Mouse (Mus musculus): ENCODE measurements around the gene Casq2.

DNA sequence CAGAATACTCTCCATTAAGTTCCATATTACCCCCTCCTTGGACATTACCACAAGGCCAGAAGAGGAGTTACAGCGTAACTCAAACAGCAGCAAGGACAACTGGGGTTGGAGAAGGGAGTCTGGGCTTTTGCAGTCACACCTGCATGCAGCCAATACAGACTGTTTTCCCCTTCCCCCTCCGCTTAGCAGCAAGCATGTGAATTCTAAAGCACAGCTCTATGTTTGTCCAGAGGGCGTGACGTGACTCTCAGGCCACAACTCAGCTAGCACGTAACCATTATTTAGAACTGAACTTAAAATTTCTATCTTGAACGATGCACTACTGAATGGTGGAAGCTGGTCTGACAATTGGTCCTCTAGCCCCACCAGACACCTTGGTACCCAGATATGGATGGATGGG is 54.4 kb downstream of the Casq2 start:
- TF ChIP-seq ZNF384 (IDR thresholded peaks at IDR 0.05; ENCODE audit: low read depth, low read length) = no peak
- TF ChIP-seq ZC3H11A (IDR thresholded peaks at IDR 0.05; ENCODE audit: borderline replicate concordance, low read depth, low read length) = no peak
- TF ChIP-seq CHD2 (IDR thresholded peaks at IDR 0.05; ENCODE audit: low read depth, low read length) = no peak
- no peak for TF ChIP-seq MAFK (IDR thresholded peaks at IDR 0.05; ENCODE audit: insufficient read depth, low read depth, low read length)
- no peak for TF ChIP-seq HCFC1 (IDR thresholded peaks at IDR 0.05; ENCODE audit: borderline replicate concordance, insufficient read depth, low read length)
